Mouse (Mus musculus): Measurements from ENCODE around the gene Scel. TPM values are rescaled to one million over a fixed set of nuclear protein-coding genes. Genes with fewer than 3 reads are reported as not detected.
A peak's percentile ranks its signal among the peaks of the same experiment; 100 is the strongest.

The Scel gene
- total RNA-seq, 2 experiments from 2014 or later: 0.17 TPM

- intact Hi-C loops (cut with DNase I): no loop called here
- no peak for DNase-seq
Observed at GRCm38 (mm10) chr14:103648623-103649255, 135.6 kb downstream of the Scel start.

GRCm38 (mm10) chr14:103649302-103649701 lies 136.2 kb downstream of the Scel start:
- intact Hi-C loops (cut with DNase I): no loop called here
- no peak for DNase-seq

- DNase-seq: peak; percentile 37 to 54
- intact Hi-C loops (cut with DNase I): no loop called here
Observed at GRCm38 (mm10) chr14:103649896-103650334, 136.8 kb downstream of the Scel start, which contains the start of gene Slain1. Gene Slain1, plus strand, starts transcription at chr14:103650228.

- intact Hi-C loops (cut with DNase I): no loop called here
- DNase-seq: peak; percentile 19 to 21
Observed at GRCm38 (mm10) chr14:103650413-103651101, 137.4 kb downstream of the Scel start.

GRCm38 (mm10) chr14:103651106-103651505 lies 138.0 kb downstream of the Scel start:
- no peak for DNase-seq
- intact Hi-C loops (cut with DNase I): no loop called here

GRCm38 (mm10) chr14:103651562-103651961 lies 138.4 kb downstream of the Scel start:
- DNase-seq: no peak
- intact Hi-C loops (cut with DNase I): no loop called here

- intact Hi-C loops (cut with DNase I): no loop called here
Observed at GRCm38 (mm10) chr14:103652524-103652923, 139.4 kb downstream of the Scel start.

GRCm38 (mm10) chr14:103653800-103654199 lies 140.7 kb downstream of the Scel start:
- no peak for DNase-seq
- intact Hi-C loops (cut with DNase I): no loop called here

More at GRCm38 (mm10) chr14:103652524-103652923, 139.4 kb downstream of the Scel start:
- no peak for DNase-seq

- DNase-seq: no peak
- intact Hi-C loops (cut with DNase I): no loop called here
Observed at GRCm38 (mm10) chr14:103655448-103655847, 142.3 kb downstream of the Scel start.

GRCm38 (mm10) chr14:103657876-103658275 lies 144.7 kb downstream of the Scel start:
- no peak for DNase-seq
- intact Hi-C loops (cut with DNase I): no loop called here

Small RNA genes within 50 kb of the gene (microRNA-seq; reads per million reads assigned to microRNA genes)
- 0 reads per million in 2 experiments for gene Gm22877

Other genes with a start within 250 kb of the Scel start
- gene Mycbp2, start 166.5 kb upstream of the Scel start, total RNA-seq (2021): 10 to 100 TPM; 32.6 to 35.3 TPM
- gene Slain1, start 136.9 kb downstream of the Scel start, total RNA-seq (2021): under 1 TPM; 0.12 to 0.38 TPM

Measured in heart, postnatal 10 days (tissue).